Mouse (Mus musculus) midbrain, embryonic 13.5 days (tissue): ENCODE data around the gene Pcdh19. TPM values are rescaled to one million over a fixed set of nuclear protein-coding genes. Genes with fewer than 3 reads are reported as not detected.
A peak's percentile ranks its signal among the peaks of the same experiment; 100 is the strongest.
"Not testable (repeated sequence)": the region's sequence is repeated elsewhere in the genome, so short reads cannot be mapped to it uniquely, and the experiment has no call there.

Experiments
- ATAC-seq: fragments of 200-750 bp; cut with Nextera tagmentation; 2 replicates; pipeline ENCODE4 v1.8.0; 2017; ENCODE audit warnings: mild to moderate bottlenecking, moderate TSS enrichment, moderate library complexity
- H3K27ac ChIP-seq: fragments of 300-500 bp; sonication (generic); 2 replicates; pipeline ENCODE4 v1.5.1; 2015; ENCODE audit warnings: inconsistent platforms, mild to moderate bottlenecking, moderate library complexity
- H3K27me3 ChIP-seq: fragments of 300-500 bp; sonication (generic); 2 replicates; pipeline ENCODE4 v1.6.1; 2015; ENCODE audit warnings: mild to moderate bottlenecking, inconsistent platforms
- H3K36me3 ChIP-seq: fragments of 300-500 bp; sonication (generic); 2 replicates; pipeline ENCODE4 v1.6.1; 2015; ENCODE audit warnings: mild to moderate bottlenecking, inconsistent platforms
- H3K4me1 ChIP-seq: fragments of 300-500 bp; sonication (generic); replicated peaks from 2 replicates; pipeline ENCODE4 v1.6.1; 2015; ENCODE audit warnings: inconsistent platforms
- H3K4me2 ChIP-seq: fragments of 300-500 bp; sonication (generic); replicated peaks from 2 replicates; pipeline ENCODE4 v1.6.1; 2015; ENCODE audit warnings: moderate library complexity, mild to moderate bottlenecking, inconsistent platforms
- H3K4me3 ChIP-seq: fragments of 300-500 bp; sonication (generic); replicated peaks from 2 replicates; pipeline ENCODE4 v1.5.1; 2015; ENCODE audit warnings: mild to moderate bottlenecking, inconsistent platforms
- H3K9ac ChIP-seq: fragments of 300-500 bp; sonication (generic); replicated peaks from 2 replicates; pipeline ENCODE4 v1.6.1; 2015; ENCODE audit warnings: mild to moderate bottlenecking, inconsistent platforms
- H3K9me3 ChIP-seq: fragments of 300-500 bp; sonication (generic); 2 replicates; pipeline ENCODE4 v1.6.1; 2016; ENCODE audit warnings: mild to moderate bottlenecking, inconsistent platforms
- WGBS: fragments of 180-500 bp; shearing (Covaris S2); methylation state at CpG from one replicate; pipeline ENCODE4 v1.1.7; 2015; 5-methylcytosine and 5-hydroxymethylcytosine counted together
- polyA plus RNA-seq: library from polyadenylated mRNA; unstranded; fragments of >200 nt; fragmentation: Nextera tagmentation; extraction: Ambion mirVana; gene quantifications from 2 replicates; pipeline ENCODE4 v1.2.1, GENCODE M21; 2015

The Pcdh19 gene
- 14.4 and 15.2 TPM in 2 replicates for polyA plus RNA-seq

DNA sequence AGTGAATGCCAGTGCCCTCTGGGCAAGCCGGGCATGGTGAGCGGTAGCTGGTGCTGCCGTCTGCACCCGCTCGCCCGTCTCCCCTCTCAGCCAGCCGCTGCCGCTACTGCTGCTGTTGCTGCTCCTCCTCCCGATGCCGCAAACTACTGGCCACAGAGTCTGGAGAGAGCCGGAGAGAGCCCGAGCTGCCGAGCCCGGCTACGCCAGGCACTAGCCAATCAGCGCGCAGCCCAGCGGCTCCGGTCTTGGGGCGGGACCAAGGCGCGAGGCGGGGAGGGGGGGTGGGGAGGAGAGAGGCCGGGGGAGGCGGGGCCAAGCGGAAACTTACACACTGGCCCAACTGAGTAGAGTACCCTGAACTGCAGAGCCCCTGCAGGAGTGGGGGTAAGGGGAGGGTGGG lies at the start of gene Pcdh19:
Gene Pcdh19, minus strand, starts transcription at position 148 of the 400 bp plus-strand sequence.
- peak within 1 kb of the TSS; percentile 81 for H3K27ac ChIP-seq
- H3K4me2 ChIP-seq, result peak within 1 kb of the TSS; percentile 77
- no peaks in the 10 kb centered on the region for H3K9me3 ChIP-seq
- peaks cover 3% of the 10 kb centered on the region; the same call in 1 of the 2 replicates for H3K4me1 ChIP-seq
- ATAC-seq, result peak; percentile 94
- H3K36me3 ChIP-seq, result no peaks in the 10 kb centered on the region
- H3K9ac ChIP-seq, result peak within 1 kb of the TSS; percentile 72
- H3K4me3 ChIP-seq, result peak within 1 kb of the TSS; percentile 58
- 0 out of 2 replicates have a peak, but pooled peaks cover 3% of the 10 kb centered on the region for H3K27me3 ChIP-seq
- WGBS, result 25% methylated on average over 16 of the region's 26 CpGs

- Histone ChIP-seq H3K4me2 (no peak overlapping the region), H3K27ac (no peak overlapping the region), H3K27me3 (no peaks in the 10 kb centered on the region), H3K4me3 (no peak overlapping the region), H3K9me3 (no peaks in the 10 kb centered on the region), H3K36me3 (no peaks in the 10 kb centered on the region), H3K9ac (no peak overlapping the region), H3K4me1 (no peaks in the 10 kb centered on the region)
- 85% methylated on average over 2 of the region's 2 CpGs for WGBS
- ATAC-seq, result no peak
Observed at GRCm38 (mm10) chrX:133735871-133736270, 47.1 kb upstream of the Pcdh19 start.

- no peak overlapping the region for H3K4me2 ChIP-seq
- H3K4me1 ChIP-seq, result no peaks in the 10 kb centered on the region
Observed at GRCm38 (mm10) chrX:133734984-133735383, 46.2 kb upstream of the Pcdh19 start.

DNA sequence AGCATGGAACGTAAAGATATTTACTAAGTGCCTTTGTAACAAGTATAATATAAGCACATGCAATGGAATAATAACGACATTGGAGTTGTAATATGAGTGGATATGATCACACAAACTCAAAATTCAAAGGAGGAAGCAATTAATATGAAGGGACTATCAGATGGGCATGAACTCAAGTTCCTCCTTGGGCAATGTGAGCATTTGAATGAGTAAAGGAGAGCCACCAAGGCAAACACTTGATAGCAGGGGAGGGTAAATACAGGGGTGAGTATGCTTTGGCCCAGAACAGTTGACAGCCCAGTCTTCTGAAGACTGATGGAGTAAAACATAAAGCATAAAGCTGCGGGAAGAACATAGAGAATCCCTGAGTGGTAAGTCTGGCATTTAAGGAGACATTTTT lies 32.7 kb upstream of the Pcdh19 start:
- no peaks in the 10 kb centered on the region for H3K36me3 ChIP-seq
- H3K9ac ChIP-seq, result no peak overlapping the region
- no peaks in the 10 kb centered on the region for H3K9me3 ChIP-seq
- H3K4me2 ChIP-seq, result no peak overlapping the region
- H3K4me1 ChIP-seq, result no peaks in the 10 kb centered on the region
- WGBS, result 91% methylated on average over 3 of the region's 3 CpGs
- no peak overlapping the region for H3K27ac ChIP-seq
- ATAC-seq, result no peak
- H3K27me3 ChIP-seq, result no peaks in the 10 kb centered on the region
- H3K4me3 ChIP-seq, result no peak overlapping the region

More at GRCm38 (mm10) chrX:133734984-133735383, 46.2 kb upstream of the Pcdh19 start:
- ATAC-seq, result no peak
- no peaks in the 10 kb centered on the region for H3K27me3 ChIP-seq
- H3K4me3 ChIP-seq, result no peak overlapping the region
- no peak overlapping the region for H3K9ac ChIP-seq
- no peaks in the 10 kb centered on the region for H3K9me3 ChIP-seq
- 50% methylated on average over 6 of the region's 6 CpGs for WGBS
- H3K36me3 ChIP-seq, result no peaks in the 10 kb centered on the region
- no peak overlapping the region for H3K27ac ChIP-seq

DNA sequence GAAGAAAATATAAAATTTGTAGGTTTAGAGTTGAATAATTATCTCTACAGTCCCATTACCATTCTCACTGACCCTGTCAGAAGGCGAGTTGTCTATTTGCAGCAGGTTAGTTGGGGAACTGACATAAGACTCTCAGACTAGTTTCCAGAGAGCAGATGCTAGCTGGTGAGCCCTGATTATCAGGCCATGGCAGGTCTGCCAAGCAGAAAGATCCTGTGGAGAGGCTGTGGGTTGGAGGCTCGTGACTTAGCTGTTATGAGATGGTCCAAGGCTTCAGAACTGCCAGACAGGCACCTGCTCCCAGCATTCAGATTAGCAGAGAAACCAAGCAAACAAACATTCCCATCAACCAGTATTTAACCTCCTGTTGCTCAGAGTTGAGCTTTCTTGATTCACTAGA lies 21.8 kb upstream of the Pcdh19 start:
- Histone ChIP-seq H3K4me1 (no peaks in the 10 kb centered on the region), H3K9ac (no peak overlapping the region), H3K9me3 (no peaks in the 10 kb centered on the region), H3K27me3 (no peaks in the 10 kb centered on the region), H3K4me2 (no peak overlapping the region), H3K4me3 (no peak overlapping the region), H3K27ac (no peak overlapping the region), H3K36me3 (no peaks in the 10 kb centered on the region)
- no peak for ATAC-seq
- WGBS, result 64% methylated on average over 2 of the region's 2 CpGs

DNA sequence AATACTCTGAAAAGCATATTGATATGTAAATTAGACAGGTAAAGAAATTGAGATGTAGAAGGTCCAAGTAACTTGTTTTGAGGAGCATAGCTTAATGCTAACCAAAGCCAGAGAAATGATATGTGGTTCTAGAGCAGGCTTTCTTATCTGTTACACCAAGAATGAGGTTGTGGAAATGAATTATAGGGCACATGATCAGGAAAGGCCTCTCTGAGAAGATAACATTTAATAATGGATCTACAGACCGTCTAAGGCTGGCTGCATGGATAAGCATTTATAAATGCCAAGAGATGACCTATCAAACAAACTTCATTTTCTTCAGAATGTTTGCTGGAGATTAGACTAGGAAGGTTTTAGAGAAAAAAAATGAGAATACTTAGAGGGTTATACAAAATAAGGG lies 14.1 kb upstream of the Pcdh19 start:
- Histone ChIP-seq H3K27ac (no peak overlapping the region), H3K27me3 (no peaks in the 10 kb centered on the region), H3K9me3 (no peaks in the 10 kb centered on the region), H3K4me1 (no peaks in the 10 kb centered on the region), H3K4me2 (no peak overlapping the region), H3K4me3 (no peak overlapping the region), H3K9ac (no peak overlapping the region), H3K36me3 (no peaks in the 10 kb centered on the region)
- 83% methylated on average over 1 of the region's 1 CpGs for whole genome bisulfite sequencing
- no peak for ATAC-seq

DNA sequence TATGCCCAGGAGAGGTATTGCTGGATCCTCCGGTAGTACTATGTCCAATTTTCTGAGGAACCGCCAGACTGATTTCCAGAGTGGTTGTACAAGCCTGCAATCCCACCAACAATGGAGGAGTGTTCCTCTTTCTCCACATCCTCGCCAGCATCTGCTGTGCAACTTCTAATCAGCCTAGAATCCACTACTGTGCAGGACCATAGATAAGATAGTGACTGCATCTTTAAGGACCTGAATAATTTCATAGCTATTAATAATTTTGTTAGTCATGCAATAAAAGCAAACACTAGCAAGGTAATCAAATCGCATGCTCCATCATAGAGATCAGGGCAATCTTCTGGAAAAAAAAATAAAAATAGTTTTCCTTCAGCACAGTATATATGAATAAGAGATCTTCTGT lies 9.1 kb upstream of the Pcdh19 start:
- not testable (repeated sequence) for H3K27ac ChIP-seq, H3K9me3 ChIP-seq, H3K4me1 ChIP-seq, H3K4me3 ChIP-seq, H3K4me2 ChIP-seq, H3K36me3 ChIP-seq, H3K9ac ChIP-seq, H3K27me3 ChIP-seq, ATAC-seq
- WGBS, result 82% methylated on average over 2 of the region's 4 CpGs

DNA sequence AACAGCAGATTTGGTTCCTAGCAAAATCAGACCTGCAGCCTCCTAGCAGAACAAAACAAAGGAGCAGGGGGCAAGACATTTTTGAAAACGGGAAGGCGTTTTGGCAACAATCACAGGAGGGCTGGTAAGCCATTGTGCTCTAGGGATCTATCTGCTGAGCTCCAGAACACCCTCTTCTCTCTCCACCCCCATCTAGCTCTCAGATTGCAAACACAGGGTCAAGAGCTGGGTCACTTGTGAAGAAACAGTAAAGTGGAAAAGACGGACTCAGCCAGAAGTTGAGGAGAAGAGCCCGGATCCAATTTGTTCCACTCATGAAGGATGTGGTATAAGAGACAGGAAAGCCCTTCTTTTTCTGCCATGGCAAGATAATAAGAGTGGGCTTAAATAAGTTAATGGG lies 7.7 kb upstream of the Pcdh19 start:
- Histone ChIP-seq H3K4me1 (no peaks in the 10 kb centered on the region), H3K27ac (no peak overlapping the region), H3K9me3 (no peaks in the 10 kb centered on the region), H3K27me3 (peaks cover 2% of the 10 kb centered on the region; the same call in 1 of the 2 replicates), H3K4me3 (no peak overlapping the region), H3K36me3 (no peaks in the 10 kb centered on the region), H3K9ac (no peak overlapping the region), H3K4me2 (no peak overlapping the region)
- 41% methylated on average over 4 of the region's 4 CpGs for WGBS
- no peak for ATAC-seq

DNA sequence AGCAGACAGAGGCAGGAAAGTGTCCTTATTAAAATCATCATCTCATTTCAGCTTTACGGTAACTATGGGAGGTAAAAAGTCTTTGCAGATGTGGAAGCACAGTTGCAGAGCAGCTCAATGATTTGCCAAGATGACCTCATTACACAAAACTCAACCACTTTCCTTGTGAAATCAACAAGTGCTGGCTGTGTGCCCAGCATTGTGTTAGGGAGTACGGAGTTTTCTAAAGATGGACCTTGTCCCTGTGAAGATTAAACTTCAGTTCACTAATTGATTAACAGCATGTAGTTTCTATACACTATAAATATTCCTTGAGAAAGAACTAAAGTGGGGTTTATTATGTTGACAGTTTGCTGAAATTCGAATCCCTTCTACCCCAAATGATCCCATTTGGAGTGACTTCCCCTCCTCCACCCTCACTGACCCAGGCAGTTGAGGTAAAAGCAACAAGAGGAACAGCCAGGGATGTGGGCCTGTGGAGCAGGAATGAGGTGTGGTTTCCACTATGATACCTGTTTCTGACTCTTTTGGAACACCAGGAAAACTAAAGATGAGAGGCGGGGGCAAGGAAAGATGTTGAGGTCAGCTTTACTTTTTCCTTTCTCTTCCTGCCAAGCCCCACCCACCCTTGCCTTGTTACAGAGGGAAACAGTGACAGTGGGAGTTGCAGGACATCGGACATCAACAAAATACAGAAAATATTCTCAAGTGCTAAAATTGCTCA lies 4.4 kb upstream of the Pcdh19 start:
- WGBS, result 77% methylated on average over 5 of the region's 5 CpGs
- Histone ChIP-seq H3K4me2 (no peak overlapping the region), H3K9ac (no peak overlapping the region), H3K9me3 (no peaks in the 10 kb centered on the region), H3K36me3 (no peaks in the 10 kb centered on the region), H3K4me3 (no peak overlapping the region), H3K4me1 (no peaks in the 10 kb centered on the region), H3K27me3 (peaks cover 2% of the 10 kb centered on the region; the same call in 1 of the 2 replicates), H3K27ac (no peak overlapping the region)
- no peak for ATAC-seq

DNA sequence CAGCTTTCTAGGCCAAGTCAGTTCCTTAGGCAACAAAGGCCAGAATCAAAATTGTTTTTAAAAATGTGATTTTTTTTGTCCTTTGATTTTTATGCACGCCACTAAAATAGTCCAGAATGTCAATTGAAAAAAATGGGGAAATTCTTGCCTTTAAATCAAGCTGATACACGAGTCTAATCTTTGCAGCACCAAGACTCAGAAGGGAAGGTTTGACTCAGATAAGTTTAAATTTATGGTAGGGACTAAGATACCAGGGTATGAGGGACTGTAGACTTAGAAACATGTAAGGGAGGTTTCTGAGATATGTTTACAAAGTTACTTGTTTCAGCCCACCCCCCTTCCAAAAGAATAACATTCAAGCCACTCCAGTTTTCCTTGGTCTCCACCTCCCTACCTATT lies 3.6 kb upstream of the Pcdh19 start:
- H3K4me3 ChIP-seq, result no peak overlapping the region
- 43% methylated on average over 2 of the region's 2 CpGs for WGBS
- H3K27me3 ChIP-seq, result peaks cover 2% of the 10 kb centered on the region; the same call in 1 of the 2 replicates
- H3K27ac ChIP-seq, result no peak overlapping the region
- H3K36me3 ChIP-seq, result no peaks in the 10 kb centered on the region
- ATAC-seq, result no peak
- H3K9me3 ChIP-seq, result no peaks in the 10 kb centered on the region
- H3K9ac ChIP-seq, result no peak overlapping the region
- H3K4me1 ChIP-seq, result no peaks in the 10 kb centered on the region
- no peak overlapping the region for H3K4me2 ChIP-seq

DNA sequence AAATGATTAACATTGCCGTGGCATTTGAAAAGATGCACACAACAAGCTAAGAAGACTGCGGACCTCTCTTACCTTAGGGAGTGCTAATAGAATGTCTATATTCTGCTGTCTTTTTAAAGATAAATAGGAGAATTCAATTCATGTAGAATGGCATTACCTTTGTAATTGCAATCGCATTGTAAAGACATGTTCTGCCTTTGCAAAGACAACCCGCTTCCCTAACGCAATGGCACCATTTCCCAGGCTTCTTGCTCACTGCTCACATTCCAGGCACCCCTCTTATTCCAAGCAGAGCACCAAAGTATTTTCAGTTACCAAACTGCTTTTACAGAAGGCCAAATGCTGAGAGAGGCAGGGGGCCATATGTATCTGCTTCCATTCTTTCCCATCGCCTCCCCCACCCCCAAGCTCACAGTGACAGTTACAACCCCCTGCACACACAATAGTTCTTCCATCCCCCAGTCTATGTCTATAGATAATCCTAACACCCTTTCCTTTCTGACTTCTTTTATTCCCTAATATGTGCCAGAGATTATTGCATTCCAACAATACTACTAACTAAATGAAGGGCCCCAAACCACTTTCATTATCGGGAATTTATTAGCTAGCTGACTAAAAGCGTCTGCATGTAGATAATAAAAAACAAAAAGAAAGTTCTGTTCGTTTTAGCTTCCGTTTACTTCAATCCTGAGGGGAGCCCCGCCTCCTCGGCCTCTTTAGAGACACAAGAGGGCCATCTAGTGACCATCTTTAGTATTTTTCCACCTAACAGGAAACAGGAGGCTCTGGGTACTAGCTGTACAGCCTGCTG lies 3.0 kb upstream of the Pcdh19 start:
- H3K4me1 ChIP-seq, result no peaks in the 10 kb centered on the region
- H3K9me3 ChIP-seq, result no peaks in the 10 kb centered on the region
- H3K27ac ChIP-seq, result peak overlapping the region; percentile 71
- no peaks in the 10 kb centered on the region for H3K36me3 ChIP-seq
- peak overlapping the region; percentile 58 for H3K4me3 ChIP-seq
- no peak for ATAC-seq
- H3K9ac ChIP-seq, result peak overlapping the region; percentile 49
- WGBS, result 13% methylated on average over 12 of the region's 12 CpGs
- H3K4me2 ChIP-seq, result peak overlapping the region; percentile 77
- peaks cover 2% of the 10 kb centered on the region; the same call in 1 of the 2 replicates for H3K27me3 ChIP-seq

GRCm38 (mm10) chrX:133690822-133691221 lies 2.0 kb upstream of the Pcdh19 start:
- H3K9me3 ChIP-seq, result no peaks in the 10 kb centered on the region
- no peaks in the 10 kb centered on the region for H3K36me3 ChIP-seq
- no peak for ATAC-seq
- peaks cover 3% of the 10 kb centered on the region; the same call in 1 of the 2 replicates for H3K4me1 ChIP-seq
- peak overlapping the region; percentile 58 for H3K4me3 ChIP-seq
- peak overlapping the region; percentile 77 for H3K4me2 ChIP-seq
- H3K9ac ChIP-seq, result peak overlapping the region; percentile 49; the same call in 1 of the 2 replicates
- 16% methylated on average over 11 of the region's 11 CpGs for WGBS
- peak overlapping the region; percentile 71 for H3K27ac ChIP-seq
- H3K27me3 ChIP-seq, result peaks cover 4% of the 10 kb centered on the region; the same call in 1 of the 2 replicates
